Mouse (Mus musculus) right cerebral cortex, adult 2 months (tissue): ENCODE results near the gene Adgrl1.

Experiments used
- DNase-seq, 2 experiments: peaks; one replicate each; pipeline ENCODE4 v3.0.0; 2021 to 2022; ENCODE audit warnings: low spot score in 2 of 2

Gene Adgrl1

GRCm38 (mm10) chr8:83899363-83900252 lies at the start of gene Adgrl1:
Gene Adgrl1 (plus strand): TSS chr8:83900105.
- DNase-seq, result peak; percentile 92 to 95

GRCm38 (mm10) chr8:83852329-83852728 lies 47.6 kb upstream of the Adgrl1 start:
- DNase-seq, result no peak

GRCm38 (mm10) chr8:83853323-83854050 lies 46.4 kb upstream of the Adgrl1 start:
- DNase-seq, result no peak

GRCm38 (mm10) chr8:83856486-83857065 lies 43.3 kb upstream of the Adgrl1 start:
- no peak for DNase-seq

- DNase-seq, result peak in 1 of 2 experiments; percentile 9
These were observed 37.3 kb upstream of the Adgrl1 start for GRCm38 (mm10) chr8:83862439-83863268.

- DNase-seq, result peak; percentile 56 to 57
These were observed 24.8 kb upstream of the Adgrl1 start for GRCm38 (mm10) chr8:83874881-83875655.

GRCm38 (mm10) chr8:83875656-83876040 lies 24.3 kb upstream of the Adgrl1 start:
- peak; percentile 42 to 54 for DNase-seq

GRCm38 (mm10) chr8:83876080-83876837 lies 23.6 kb upstream of the Adgrl1 start:
- peak in 1 of 2 experiments; percentile 16 for DNase-seq

GRCm38 (mm10) chr8:83876838-83877223 lies 23.1 kb upstream of the Adgrl1 start:
- peak; percentile 36 to 45 for DNase-seq

- DNase-seq, result no peak
These were observed 11.5 kb upstream of the Adgrl1 start for GRCm38 (mm10) chr8:83888409-83888808.

- DNase-seq, result no peak
These were observed 7.8 kb upstream of the Adgrl1 start for GRCm38 (mm10) chr8:83892061-83892460.

- peak; percentile 88 to 92 for DNase-seq
These were observed 6.0 kb upstream of the Adgrl1 start for GRCm38 (mm10) chr8:83893915-83894314.

GRCm38 (mm10) chr8:83895894-83896293 lies 4.0 kb upstream of the Adgrl1 start:
- DNase-seq, result peak in 1 of 2 experiments; percentile 45

GRCm38 (mm10) chr8:83896461-83896860 lies 3.4 kb upstream of the Adgrl1 start:
- DNase-seq, result no peak

GRCm38 (mm10) chr8:83897211-83897610 lies 2.7 kb upstream of the Adgrl1 start:
- peak; percentile 62 to 68 for DNase-seq

- peak in 1 of 2 experiments; percentile 48 for DNase-seq
These were observed 1.4 kb upstream of the Adgrl1 start for GRCm38 (mm10) chr8:83898456-83898855.

GRCm38 (mm10) chr8:83898985-83899362 lies 931 bp upstream of the Adgrl1 start:
- peak; percentile 62 to 70 for DNase-seq

GRCm38 (mm10) chr8:83900266-83900956 lies 506 bp downstream of the Adgrl1 start:
- peak in 1 of 2 experiments; percentile 42 for DNase-seq

- DNase-seq, result peak; percentile 78 to 79
These were observed 1.0 kb downstream of the Adgrl1 start for GRCm38 (mm10) chr8:83900957-83901270.
